Mouse (Mus musculus) embryonic fibroblast, embryonic 13.5 days (primary cell): ENCODE measurements at regions not wholly inside any gene's neighbourhood (a gene's known extent, or its start where the extent isn't known, plus 50 kb on each side); places are given as distances from the start of the nearest gene placed in this dataset.

Experiments
- H3K27ac ChIP-seq: 2 replicates; pipeline ENCODE4 v1.5.1; 2012; ENCODE audit warnings: low read length, control low read depth, inconsistent platforms; ENCODE audit not compliant: insufficient read depth
- H3K4me1 ChIP-seq: 2 replicates; pipeline ENCODE4 v1.6.1; 2011; ENCODE audit warnings: low read length; ENCODE audit not compliant: control insufficient read depth, insufficient read depth
- H3K4me3 ChIP-seq: 2 replicates; pipeline ENCODE4 v1.5.1; 2011; ENCODE audit warnings: mild to moderate bottlenecking, control low read depth, low read length; ENCODE audit not compliant: insufficient read depth
- CTCF ChIP-seq: IDR thresholded peaks from 2 replicates; pipeline ENCODE4 v1.5.1; 2011; ENCODE audit warnings: mild to moderate bottlenecking, control low read depth, low read length, moderate library complexity, borderline replicate concordance; ENCODE audit not compliant: insufficient read depth
- POLR2A ChIP-seq: IDR thresholded peaks from 2 replicates; pipeline ENCODE4 v1.6.1; 2011; ENCODE audit warnings: low read depth, mild to moderate bottlenecking, control low read depth, low read length, moderate library complexity

DNA sequence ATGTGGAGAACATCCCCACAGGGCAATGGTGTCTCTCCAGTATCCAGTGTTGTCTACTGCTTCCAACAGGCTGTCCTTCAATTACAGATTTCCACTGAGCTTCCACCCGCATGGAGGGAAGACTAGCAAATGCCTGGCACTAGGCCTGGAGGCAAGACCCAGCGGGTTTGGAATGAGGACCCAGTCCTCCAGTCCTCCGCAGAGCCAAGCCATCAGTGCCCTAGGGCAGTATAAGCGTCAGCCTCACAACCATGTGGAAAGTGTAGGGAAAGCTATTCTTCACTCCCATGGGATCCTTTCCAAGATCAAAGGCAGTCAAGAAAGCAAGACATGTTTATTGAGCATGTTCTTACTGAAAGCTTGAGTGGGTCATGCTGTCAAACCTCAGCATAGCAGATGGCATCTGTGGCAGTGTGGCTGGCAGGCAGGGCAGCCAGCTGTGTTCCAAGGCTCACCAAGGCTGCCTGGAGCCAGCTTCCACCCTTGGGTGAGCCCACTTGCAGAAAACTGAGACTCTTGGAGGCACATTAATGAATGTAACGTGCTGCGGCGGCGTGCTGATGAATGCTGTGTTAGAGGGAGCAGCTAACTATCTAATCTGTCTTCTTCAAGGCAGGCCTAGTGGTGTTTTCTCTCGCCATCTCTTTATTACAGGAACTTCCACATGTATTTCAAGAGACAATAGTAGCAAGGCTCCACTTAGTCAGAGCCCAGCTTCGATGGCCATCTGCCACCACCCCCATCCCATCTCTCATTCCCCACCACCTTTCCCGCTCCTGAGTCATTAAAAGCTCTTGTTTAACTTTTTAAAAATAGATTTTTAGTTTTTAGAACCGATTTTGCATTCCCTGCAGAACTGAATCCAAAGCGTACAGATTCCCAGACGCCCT, 109.3 kb upstream of the Rybp start:
- TF ChIP-seq CTCF: no peak
- no peak for TF ChIP-seq POLR2A

DNA sequence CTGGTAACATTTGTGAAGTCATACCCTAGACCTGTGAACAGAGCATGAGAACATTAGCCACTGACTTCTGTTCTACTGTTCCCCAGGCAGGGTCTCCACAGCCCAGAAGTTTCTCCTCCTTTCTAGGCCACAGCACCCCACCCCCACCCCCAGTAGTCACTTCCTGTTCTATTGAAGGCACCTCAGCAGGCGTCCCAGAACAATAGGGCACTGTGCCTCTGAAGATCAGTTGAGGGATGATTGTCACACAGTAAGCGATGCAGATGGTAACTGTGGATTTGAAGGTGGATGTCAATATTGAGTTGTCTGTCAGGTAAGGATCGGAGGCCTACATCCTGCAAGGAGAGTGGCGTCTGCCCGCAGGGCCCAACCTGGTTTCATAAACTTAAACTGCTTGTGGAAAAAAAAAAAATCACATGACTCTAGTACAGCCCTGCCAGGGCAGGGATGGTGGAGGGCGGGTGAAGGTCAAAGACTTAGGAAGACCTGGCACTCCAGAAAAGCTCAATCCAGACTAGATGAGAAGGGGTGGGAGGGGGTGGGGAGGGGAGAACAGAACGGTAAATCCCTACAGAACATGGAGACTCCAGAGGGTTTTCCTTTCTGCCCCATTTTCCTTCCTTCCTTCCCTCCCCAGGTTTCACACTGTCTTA, 103.1 kb upstream of the Rybp start:
- H3K4me3 ChIP-seq: no peak overlapping the region
- H3K4me1 ChIP-seq: no peaks in the 10 kb centered on the region
- no peak overlapping the region for H3K27ac ChIP-seq
- TF ChIP-seq CTCF: no peak
- no peak for TF ChIP-seq POLR2A

More for the DNA sequence above, 109.3 kb upstream of the Rybp start:
- Histone ChIP-seq H3K4me1 (no peaks in the 10 kb centered on the region), H3K27ac (no peak overlapping the region), H3K4me3 (no peak overlapping the region)

DNA sequence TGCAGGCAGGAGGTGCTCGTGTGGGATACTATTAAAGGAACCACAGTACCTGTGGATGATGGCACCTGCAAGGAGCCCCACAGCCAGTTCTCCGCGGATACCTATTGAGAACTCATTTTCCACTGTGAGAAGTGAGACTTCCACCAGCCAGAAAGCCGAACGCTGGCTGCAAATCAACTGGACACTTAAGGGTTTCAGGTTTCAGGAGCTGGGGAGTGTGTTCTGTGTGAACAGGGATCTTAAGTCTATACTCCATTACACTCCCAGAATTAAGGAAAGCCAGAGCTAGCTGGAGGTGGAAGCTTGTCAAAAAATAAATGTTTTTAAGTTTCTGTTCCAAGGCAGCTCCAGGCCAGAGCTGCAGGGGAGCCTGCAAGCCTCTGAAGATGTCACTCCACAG, 99.8 kb upstream of the Rybp start:
- TF ChIP-seq POLR2A: no peak
- TF ChIP-seq CTCF: no peak
- H3K4me3 ChIP-seq: no peak overlapping the region
- H3K27ac ChIP-seq: no peak overlapping the region
- no peaks in the 10 kb centered on the region for H3K4me1 ChIP-seq

DNA sequence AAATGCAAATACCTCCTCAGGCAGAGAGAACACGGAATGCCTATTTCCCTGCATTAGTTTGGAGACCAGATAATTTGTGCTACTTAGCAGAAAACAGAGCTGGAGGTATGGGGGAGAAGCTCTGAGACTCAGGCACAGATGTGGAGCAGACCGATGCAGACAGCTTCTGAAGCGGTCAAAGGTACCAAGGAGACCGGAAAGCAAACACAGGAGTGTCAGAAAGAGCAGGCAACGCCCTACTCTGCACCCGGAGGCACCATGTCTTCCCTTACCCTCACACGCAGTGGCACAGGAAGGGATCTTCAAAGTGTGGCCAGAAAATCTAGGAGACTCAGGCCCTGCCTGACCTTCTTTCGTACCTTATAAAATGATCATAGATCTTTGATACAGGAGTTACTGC, 98.4 kb upstream of the Rybp start:
- Histone ChIP-seq H3K4me3 (no peak overlapping the region), H3K27ac (no peak overlapping the region), H3K4me1 (no peaks in the 10 kb centered on the region)
- TF ChIP-seq POLR2A: no peak
- TF ChIP-seq CTCF: no peak

DNA sequence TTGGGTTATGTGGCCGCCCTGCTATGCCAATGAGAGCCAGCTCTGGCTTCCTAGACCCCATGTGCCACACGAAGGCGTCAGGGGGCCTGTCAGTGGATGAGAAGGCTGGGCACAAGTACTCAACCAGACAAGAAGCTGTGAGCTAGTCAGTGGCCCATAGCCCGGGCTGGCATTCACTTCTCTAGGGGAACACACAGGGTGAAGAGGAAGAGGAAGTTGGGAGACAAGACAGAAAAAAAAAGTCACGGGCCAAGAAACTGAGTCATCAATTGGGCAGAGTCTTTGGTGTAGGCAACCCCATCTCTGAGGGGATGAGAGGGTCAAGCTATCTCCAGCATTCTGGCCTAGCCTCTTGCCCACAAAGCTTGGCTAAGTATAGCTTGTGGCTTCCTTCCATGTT, 93.8 kb upstream of the Rybp start:
- H3K4me1 ChIP-seq: no peaks in the 10 kb centered on the region
- no peak for TF ChIP-seq CTCF
- no peak for TF ChIP-seq POLR2A
- no peak overlapping the region for H3K4me3 ChIP-seq
- no peak overlapping the region for H3K27ac ChIP-seq

DNA sequence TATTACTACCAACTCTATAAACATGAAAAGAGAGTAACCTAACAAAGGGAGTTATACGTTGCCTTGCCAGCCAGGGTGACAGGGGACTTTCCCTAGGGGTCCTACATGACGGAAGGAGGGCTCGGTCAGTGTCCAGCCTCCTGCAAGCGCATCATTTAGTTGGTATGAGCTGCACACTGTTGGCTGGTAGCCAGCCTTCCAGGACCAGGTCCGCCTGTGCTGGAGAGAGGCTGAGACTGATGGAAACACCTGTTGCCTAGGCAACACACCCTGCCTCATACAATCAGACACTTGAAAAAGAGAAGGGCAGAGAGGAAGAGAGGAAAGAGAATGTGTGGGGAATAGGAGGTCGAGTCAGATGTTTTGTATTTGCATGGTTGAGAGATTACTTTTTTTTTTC, 93.3 kb upstream of the Rybp start:
- no peak overlapping the region for H3K27ac ChIP-seq
- H3K4me1 ChIP-seq: no peaks in the 10 kb centered on the region
- no peak for TF ChIP-seq CTCF
- TF ChIP-seq POLR2A: no peak

DNA sequence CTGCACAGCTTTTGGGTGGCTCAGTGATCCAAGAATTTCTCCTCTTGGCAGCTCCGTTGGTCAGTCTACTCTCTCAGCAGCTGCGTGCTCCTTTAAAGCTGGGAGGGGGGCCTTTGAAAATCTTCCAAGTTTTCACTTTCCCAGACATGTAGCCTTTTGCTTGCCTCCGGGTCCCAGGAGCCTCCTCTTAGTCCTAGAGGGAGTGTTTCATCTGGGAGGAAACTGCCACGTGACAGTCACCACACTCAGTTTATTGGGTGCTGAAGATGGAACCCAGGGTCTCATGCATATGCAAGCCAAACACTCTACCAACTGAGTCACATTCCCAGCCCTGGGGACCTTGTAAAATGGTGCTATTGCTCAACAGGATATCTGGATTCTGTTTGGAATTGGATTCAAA, 92.5 kb upstream of the Rybp start:
- Histone ChIP-seq H3K4me1 (no peaks in the 10 kb centered on the region), H3K4me3 (no peak overlapping the region), H3K27ac (no peak overlapping the region)
- no peak for TF ChIP-seq POLR2A
- no peak for TF ChIP-seq CTCF

More for the DNA sequence above, 93.3 kb upstream of the Rybp start:
- H3K4me3 ChIP-seq: no peak overlapping the region

DNA sequence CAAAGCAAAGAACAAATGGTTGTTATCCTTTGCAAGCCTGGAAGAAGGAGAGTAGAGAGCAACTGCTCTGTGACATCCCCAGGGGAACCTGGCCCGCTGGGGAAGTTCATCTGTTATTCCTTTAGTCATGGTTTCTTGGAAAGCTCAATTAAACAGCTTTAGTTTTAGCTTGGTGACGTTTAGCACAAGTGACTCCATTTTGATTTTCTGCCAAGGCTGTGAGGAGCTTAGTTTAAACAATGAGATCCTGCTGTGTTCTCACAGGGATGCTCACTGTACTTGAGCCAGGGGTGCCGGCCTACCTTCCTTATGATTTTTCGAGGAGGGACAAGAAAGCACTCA, 91.2 kb upstream of the Rybp start:
- Histone ChIP-seq H3K4me3 (no peak overlapping the region), H3K4me1 (no peaks in the 10 kb centered on the region)

DNA sequence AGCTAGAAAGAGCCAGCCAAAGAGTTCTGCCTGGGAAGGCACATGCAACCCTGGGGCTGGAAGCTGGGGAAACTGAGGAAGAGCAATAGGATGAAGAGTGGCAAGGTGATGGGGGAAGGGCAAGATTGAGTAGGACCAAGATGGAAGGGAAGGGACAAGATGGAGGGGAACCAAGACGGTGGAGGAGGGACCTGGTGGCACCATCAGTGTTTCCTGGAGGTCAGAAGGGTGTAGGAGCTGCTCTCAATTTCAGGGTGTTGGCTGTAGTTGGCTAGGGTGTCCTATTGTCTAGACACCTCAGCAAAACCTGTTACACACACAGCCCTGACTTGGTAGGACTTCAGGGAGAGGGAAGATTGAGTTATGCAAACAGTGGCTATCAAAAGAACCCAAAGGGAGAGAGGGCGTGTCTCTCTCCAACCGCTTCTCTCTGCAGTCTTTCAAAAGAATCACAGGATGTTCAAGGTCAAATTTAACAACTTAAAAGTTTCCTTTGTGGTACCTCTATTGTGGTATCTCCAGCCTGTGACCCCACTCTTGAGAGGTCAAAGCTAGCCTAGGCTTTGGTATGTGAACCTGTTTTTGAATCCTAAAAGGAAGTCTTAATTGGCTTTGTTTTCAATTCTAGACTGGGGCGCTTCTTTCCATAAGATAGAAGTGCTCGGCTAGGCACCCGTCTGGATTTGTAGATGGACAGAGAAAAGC, 90.7 kb upstream of the Rybp start:
- Histone ChIP-seq H3K4me1 (no peaks in the 10 kb centered on the region), H3K27ac (no peak overlapping the region), H3K4me3 (no peak overlapping the region)
- no peak for TF ChIP-seq POLR2A
- TF ChIP-seq CTCF: no peak

More for the DNA sequence above, 91.2 kb upstream of the Rybp start:
- TF ChIP-seq CTCF (no peak), POLR2A (no peak)
- H3K27ac ChIP-seq: no peak overlapping the region

DNA sequence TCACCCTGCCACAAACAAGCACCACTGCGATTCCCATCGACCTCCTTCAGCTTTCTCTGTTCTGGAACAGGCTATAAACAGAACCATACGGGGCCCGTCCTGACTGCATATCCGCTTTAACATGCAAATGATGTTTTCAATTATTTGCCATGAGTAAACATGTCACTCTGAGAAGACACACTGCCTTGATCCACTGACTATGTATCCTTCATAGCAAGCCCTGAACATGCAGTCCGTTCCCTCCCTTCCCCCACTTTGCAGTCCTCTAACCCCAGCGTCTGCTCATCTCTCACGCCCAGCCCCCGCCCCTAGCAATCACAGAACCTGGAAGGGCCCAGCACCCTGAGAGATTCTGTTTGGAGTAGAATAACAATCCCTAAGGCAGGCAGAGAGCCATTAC, 89.4 kb upstream of the Rybp start:
- H3K27ac ChIP-seq: no peak overlapping the region
- H3K4me3 ChIP-seq: no peak overlapping the region
- no peaks in the 10 kb centered on the region for H3K4me1 ChIP-seq
- no peak for TF ChIP-seq CTCF
- no peak for TF ChIP-seq POLR2A
